Mouse (Mus musculus): ENCODE measurements around the gene Mindy1. TPM values are rescaled to one million over a fixed set of nuclear protein-coding genes. Genes with fewer than 3 reads are reported as not detected.

Mindy1 gene
- polyA plus RNA-seq, 1 experiment from 2014 or later = 42.5 TPM

DNA sequence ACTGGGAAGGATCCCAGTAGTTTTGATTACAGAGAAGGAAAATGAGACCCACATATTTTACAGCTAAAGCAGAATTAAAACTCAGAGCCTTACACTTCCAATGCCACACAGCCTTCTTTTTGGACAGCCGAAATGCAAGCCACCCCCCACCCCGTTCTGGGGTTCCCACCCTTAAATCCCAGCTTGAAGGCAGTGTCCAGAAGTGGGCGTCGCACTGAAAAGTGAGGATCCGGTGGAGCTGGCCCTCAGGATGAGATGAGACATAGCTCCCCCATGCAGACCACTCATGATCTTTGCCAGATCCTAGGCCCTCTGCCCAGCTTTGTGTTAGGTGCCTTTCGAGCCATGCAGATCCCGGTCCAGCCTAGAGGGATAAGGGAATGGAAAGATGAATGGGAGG is 39.6 kb upstream of the Mindy1 start, which contains the start of gene Gm128:
TSS of gene Gm128 (minus strand) at position 101 of the 400 bp plus-strand sequence.
- Histone ChIP-seq H3K4me3 (ENCODE audit: low read depth, low read length) (no peak within 1 kb of the TSS), H3K9me3 (replicated peaks; ENCODE audit: control insufficient read depth, low read length, poor library complexity, severe bottlenecking) (no peaks in the 10 kb centered on the region), H3K36me3 (ENCODE audit: control insufficient read depth, insufficient read depth, low read length) (peaks cover 10% of the 10 kb centered on the region), H3K4me1 (ENCODE audit: control insufficient read depth, insufficient read depth, low read length) (no peaks in the 10 kb centered on the region), H3K9ac (ENCODE audit: low read depth, low read length) (no peak within 1 kb of the TSS), H3K27ac (ENCODE audit: low read length) (no peak within 1 kb of the TSS), H3K27me3 (ENCODE audit: control insufficient read depth, insufficient read depth, low read depth, low read length) (no peaks in the 10 kb centered on the region), H3K4me2 (ENCODE audit: low read length) (no peak within 1 kb of the TSS)
- 71% methylated on average over 7 of the region's 7 CpGs for WGBS
- ATAC-seq = no peak

DNA sequence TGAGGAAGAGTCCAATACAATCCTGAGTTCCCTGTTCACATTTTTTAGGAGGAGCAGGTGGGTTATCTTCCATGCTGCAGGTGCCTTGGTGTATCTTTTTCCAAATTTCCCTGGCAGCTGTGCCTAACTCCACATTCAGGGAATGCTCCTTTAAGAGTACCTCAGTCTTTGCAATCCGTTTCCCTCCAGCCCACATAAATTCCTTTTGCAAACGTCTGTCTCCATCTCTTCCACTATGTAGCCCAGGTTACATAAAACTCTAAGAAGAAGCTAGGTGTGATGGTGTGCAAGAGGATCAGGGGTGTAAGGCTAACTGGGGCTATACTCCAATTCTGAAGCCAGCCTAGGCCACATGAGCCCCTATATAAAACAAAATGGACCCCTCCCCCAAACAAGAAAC is 38.1 kb upstream of the Mindy1 start:
- no peaks in the 10 kb centered on the region for H3K4me1 ChIP-seq (ENCODE audit: control insufficient read depth, insufficient read depth, low read length)
- H3K4me3 ChIP-seq (ENCODE audit: low read depth, low read length) = no peak overlapping the region
- H3K9me3 ChIP-seq (replicated peaks; ENCODE audit: control insufficient read depth, low read length, poor library complexity, severe bottlenecking) = no peaks in the 10 kb centered on the region
- H3K9ac ChIP-seq (ENCODE audit: low read depth, low read length) = no peak overlapping the region
- H3K27me3 ChIP-seq (ENCODE audit: control insufficient read depth, insufficient read depth, low read depth, low read length) = no peaks in the 10 kb centered on the region
- 85% methylated on average over 2 of the region's 2 CpGs for WGBS
- no peak for ATAC-seq
- no peak overlapping the region for H3K27ac ChIP-seq (ENCODE audit: low read length)
- H3K36me3 ChIP-seq (ENCODE audit: control insufficient read depth, insufficient read depth, low read length) = no peaks in the 10 kb centered on the region
- no peak overlapping the region for H3K4me2 ChIP-seq (ENCODE audit: low read length)

DNA sequence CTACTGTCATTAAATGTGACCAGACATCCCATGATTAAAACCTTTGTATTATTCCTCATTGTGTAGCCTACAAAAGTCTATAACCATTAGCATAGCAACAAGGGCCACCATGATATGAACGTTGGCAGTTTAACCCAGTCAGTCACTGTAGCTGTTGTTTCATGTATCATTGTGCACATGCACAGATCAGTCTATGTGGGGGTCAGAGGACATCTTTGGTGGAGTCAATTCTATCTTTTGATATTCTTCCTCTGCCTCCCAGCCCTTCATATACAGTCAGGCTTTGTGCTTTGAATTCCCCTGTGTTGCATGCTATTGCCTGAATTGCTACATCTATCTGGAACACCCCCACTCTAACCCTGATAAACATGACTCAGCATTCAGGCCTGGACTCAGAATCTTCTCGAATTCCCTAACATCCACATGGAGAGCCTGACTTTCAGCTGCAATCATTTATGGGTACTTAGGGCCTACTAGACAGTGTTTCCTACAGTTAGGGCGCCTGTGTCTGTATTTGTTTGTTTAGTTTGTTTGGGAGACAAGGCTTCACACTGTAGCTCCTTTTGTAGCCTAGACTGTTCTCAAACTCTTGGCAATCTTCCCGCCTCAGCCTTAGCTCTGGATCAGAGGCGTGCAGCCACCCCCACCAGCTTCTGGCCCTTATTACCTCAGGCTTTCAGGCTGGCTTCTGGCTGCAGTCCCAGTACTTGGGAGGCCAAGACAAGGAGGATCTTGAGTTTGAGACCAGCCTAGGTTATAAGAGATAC is 34.5 kb upstream of the Mindy1 start:
- Histone ChIP-seq H3K9ac (ENCODE audit: low read depth, low read length) (no peak overlapping the region), H3K36me3 (ENCODE audit: control insufficient read depth, insufficient read depth, low read length) (no peaks in the 10 kb centered on the region), H3K4me2 (ENCODE audit: low read length) (no peak overlapping the region), H3K4me3 (ENCODE audit: low read depth, low read length) (no peak overlapping the region), H3K4me1 (ENCODE audit: control insufficient read depth, insufficient read depth, low read length) (no peaks in the 10 kb centered on the region), H3K9me3 (replicated peaks; ENCODE audit: control insufficient read depth, low read length, poor library complexity, severe bottlenecking) (no peaks in the 10 kb centered on the region), H3K27ac (ENCODE audit: low read length) (no peak overlapping the region), H3K27me3 (ENCODE audit: control insufficient read depth, insufficient read depth, low read depth, low read length) (no peaks in the 10 kb centered on the region)
- no peak for ATAC-seq
- WGBS = 78% methylated on average over 5 of the region's 5 CpGs

DNA sequence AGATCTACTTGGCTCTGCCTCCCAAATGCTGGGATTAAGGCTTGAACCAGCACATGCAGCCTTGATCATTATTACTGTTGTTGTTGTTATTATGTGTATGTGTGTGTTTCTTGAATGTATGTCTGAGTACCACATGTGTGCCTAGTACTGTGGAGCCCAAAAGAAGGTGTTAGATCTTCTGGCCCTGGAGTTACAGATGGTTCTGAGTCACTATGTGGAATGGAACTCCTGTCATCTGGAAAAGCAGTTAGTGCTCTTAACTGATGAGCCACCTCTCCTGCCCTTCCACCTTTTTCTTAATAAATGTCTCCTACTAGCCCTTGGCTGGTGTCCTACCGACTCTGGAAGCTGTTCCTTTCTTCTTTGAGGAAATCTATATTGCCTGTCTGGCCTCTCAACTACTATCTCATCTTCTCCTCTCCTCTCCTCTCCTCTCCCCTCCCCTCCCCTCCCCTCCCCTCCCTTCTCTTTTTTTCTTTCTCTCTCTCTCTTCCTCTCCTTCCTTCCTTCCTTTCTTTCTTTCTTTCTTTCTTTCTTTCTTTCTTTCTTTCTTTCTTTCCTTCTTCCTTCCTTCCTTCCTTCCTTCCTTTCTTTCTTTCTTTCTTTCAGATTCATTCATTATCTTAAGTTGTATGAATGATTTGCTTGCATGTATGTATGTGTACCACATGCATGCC is 33.3 kb upstream of the Mindy1 start:
- Histone ChIP-seq H3K36me3 (ENCODE audit: control insufficient read depth, insufficient read depth, low read length) (no peaks in the 10 kb centered on the region), H3K4me1 (ENCODE audit: control insufficient read depth, insufficient read depth, low read length) (no peaks in the 10 kb centered on the region), H3K4me3 (ENCODE audit: low read depth, low read length) (no peak overlapping the region), H3K9ac (ENCODE audit: low read depth, low read length) (no peak overlapping the region), H3K9me3 (replicated peaks; ENCODE audit: control insufficient read depth, low read length, poor library complexity, severe bottlenecking) (no peaks in the 10 kb centered on the region), H3K4me2 (ENCODE audit: low read length) (no peak overlapping the region), H3K27me3 (ENCODE audit: control insufficient read depth, insufficient read depth, low read depth, low read length) (no peaks in the 10 kb centered on the region), H3K27ac (ENCODE audit: low read length) (no peak overlapping the region)
- no peak for ATAC-seq
- 74% methylated on average over 1 of the region's 1 CpGs for WGBS

DNA sequence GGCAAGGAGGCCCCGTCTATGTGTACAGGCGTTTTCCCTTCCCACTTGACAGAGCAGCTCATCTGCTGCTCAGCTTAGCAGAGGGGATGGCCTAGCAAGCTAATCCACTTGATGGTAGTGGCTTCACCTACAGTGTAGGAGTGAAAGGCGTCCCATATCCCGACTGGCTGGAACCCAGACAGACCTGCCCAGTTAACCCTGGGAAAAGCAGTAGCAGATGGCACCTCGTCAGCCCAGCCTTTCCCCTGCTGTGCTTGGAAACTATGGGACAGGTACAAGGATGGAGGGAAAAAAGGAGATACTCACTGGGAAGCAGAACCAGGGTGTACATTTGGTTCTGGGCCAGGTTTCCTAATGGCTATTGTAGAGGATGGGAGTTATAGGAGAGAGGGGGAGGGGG is 30.8 kb upstream of the Mindy1 start:
- H3K4me2 ChIP-seq (ENCODE audit: low read length) = no peak overlapping the region
- H3K9ac ChIP-seq (ENCODE audit: low read depth, low read length) = no peak overlapping the region
- H3K27ac ChIP-seq (ENCODE audit: low read length) = no peak overlapping the region
- whole genome bisulfite sequencing = 82% methylated on average over 5 of the region's 5 CpGs
- no peaks in the 10 kb centered on the region for H3K27me3 ChIP-seq (ENCODE audit: control insufficient read depth, insufficient read depth, low read depth, low read length)
- no peak overlapping the region for H3K4me3 ChIP-seq (ENCODE audit: low read depth, low read length)
- no peak for ATAC-seq
- no peaks in the 10 kb centered on the region for H3K4me1 ChIP-seq (ENCODE audit: control insufficient read depth, insufficient read depth, low read length)
- no peaks in the 10 kb centered on the region for H3K9me3 ChIP-seq (replicated peaks; ENCODE audit: control insufficient read depth, low read length, poor library complexity, severe bottlenecking)
- peaks cover 7% of the 10 kb centered on the region for H3K36me3 ChIP-seq (ENCODE audit: control insufficient read depth, insufficient read depth, low read length)

DNA sequence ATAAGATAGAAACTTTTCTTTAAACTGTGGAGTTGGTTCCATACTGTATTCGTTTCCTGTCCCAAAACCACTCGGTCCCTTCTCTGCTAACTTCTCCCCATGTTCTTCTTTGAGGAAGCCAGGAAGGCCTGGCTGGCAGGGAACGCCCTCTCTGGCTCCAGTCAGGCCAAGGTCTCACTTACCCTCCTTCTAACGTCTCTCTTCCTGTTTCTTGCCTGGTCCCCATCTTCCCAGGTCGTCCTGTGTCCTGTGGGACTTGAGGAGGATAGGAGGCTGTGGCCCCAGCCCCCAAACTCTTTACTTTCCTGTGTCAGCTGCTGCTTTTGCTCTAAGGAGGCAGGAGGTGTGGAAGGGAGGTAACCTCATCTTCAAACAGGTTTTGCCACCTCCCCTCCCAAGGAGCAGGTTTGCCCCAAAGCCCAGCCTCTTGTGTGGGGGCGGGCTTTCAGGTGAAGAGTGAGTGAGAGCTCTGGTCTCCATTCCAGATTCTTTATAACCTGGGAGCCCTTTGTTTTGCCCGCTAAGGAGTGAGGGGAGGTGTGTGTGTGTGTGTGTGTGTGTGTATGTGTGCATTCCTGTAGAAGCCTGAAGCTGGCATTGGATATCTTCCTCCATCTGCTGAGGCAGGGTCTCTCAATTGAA is 30.2 kb upstream of the Mindy1 start, which contains the start of gene Bnipl:
TSS of gene Bnipl (minus strand) at position 411 of the 642 bp plus-strand sequence.
- Histone ChIP-seq H3K27me3 (ENCODE audit: control insufficient read depth, insufficient read depth, low read depth, low read length) (no peaks in the 10 kb centered on the region), H3K4me2 (ENCODE audit: low read length) (no peak within 1 kb of the TSS), H3K9me3 (replicated peaks; ENCODE audit: control insufficient read depth, low read length, poor library complexity, severe bottlenecking) (no peaks in the 10 kb centered on the region), H3K9ac (ENCODE audit: low read depth, low read length) (no peak within 1 kb of the TSS), H3K36me3 (ENCODE audit: control insufficient read depth, insufficient read depth, low read length) (peaks cover 9% of the 10 kb centered on the region), H3K4me1 (ENCODE audit: control insufficient read depth, insufficient read depth, low read length) (no peaks in the 10 kb centered on the region), H3K4me3 (ENCODE audit: low read depth, low read length) (no peak within 1 kb of the TSS), H3K27ac (ENCODE audit: low read length) (no peak within 1 kb of the TSS)
- 60% methylated on average over 7 of the region's 7 CpGs for WGBS
- no peak for ATAC-seq

DNA sequence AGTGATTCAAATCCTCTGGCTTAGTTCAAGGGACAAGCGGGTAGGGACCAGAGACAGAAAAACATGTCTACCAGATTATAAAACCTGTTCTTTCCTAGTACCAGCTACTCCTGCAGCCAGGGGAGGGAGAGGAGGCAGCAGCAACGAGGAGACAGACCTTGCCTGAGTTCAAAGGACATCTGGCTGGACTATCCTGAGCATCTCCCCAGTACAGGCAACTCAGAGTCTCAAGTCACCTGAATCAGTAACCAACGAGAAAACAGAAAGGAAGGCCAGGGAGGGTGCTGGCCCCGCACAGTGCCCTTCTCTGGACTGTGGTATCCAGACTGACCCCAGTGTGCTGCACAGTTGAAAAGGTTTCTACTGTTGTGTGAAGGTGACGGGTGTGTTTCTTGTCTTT is 24.2 kb upstream of the Mindy1 start:
- no peak overlapping the region for H3K27ac ChIP-seq (ENCODE audit: low read length)
- WGBS = 91% methylated on average over 5 of the region's 5 CpGs
- no peaks in the 10 kb centered on the region for H3K9me3 ChIP-seq (replicated peaks; ENCODE audit: control insufficient read depth, low read length, poor library complexity, severe bottlenecking)
- no peaks in the 10 kb centered on the region for H3K4me1 ChIP-seq (ENCODE audit: control insufficient read depth, insufficient read depth, low read length)
- H3K4me2 ChIP-seq (ENCODE audit: low read length) = no peak overlapping the region
- ATAC-seq = no peak
- peaks cover 31% of the 10 kb centered on the region for H3K36me3 ChIP-seq (ENCODE audit: control insufficient read depth, insufficient read depth, low read length)
- no peaks in the 10 kb centered on the region for H3K27me3 ChIP-seq (ENCODE audit: control insufficient read depth, insufficient read depth, low read depth, low read length)
- no peak overlapping the region for H3K4me3 ChIP-seq (ENCODE audit: low read depth, low read length)
- H3K9ac ChIP-seq (ENCODE audit: low read depth, low read length) = no peak overlapping the region

DNA sequence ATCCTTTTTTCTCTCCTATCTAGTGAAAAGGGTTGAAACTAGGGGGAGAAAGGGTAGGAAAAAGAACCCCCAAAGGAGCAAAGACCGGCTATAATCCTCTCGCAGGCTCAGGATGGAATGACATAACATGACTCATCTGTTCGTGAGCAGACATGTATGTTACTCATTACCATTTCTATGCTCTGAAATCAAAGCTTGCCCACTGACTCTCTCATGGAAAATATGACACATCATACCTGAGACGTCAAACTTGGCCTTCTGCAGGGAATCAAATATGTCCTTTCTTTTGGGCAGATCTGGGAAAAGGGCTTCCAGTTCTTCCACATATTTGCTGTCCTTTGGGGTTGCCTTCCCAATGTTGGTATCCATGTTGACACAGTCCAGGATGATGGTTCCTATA is 19.2 kb upstream of the Mindy1 start:
- no peak overlapping the region for H3K4me3 ChIP-seq (ENCODE audit: low read depth, low read length)
- H3K9me3 ChIP-seq (replicated peaks; ENCODE audit: control insufficient read depth, low read length, poor library complexity, severe bottlenecking) = no peaks in the 10 kb centered on the region
- H3K4me1 ChIP-seq (ENCODE audit: control insufficient read depth, insufficient read depth, low read length) = no peaks in the 10 kb centered on the region
- no peak overlapping the region for H3K4me2 ChIP-seq (ENCODE audit: low read length)
- no peaks in the 10 kb centered on the region for H3K27me3 ChIP-seq (ENCODE audit: control insufficient read depth, insufficient read depth, low read depth, low read length)
- H3K9ac ChIP-seq (ENCODE audit: low read depth, low read length) = no peak overlapping the region
- peaks cover 47% of the 10 kb centered on the region for H3K36me3 ChIP-seq (ENCODE audit: control insufficient read depth, insufficient read depth, low read length)
- no peak overlapping the region for H3K27ac ChIP-seq (ENCODE audit: low read length)
- WGBS = 95% methylated on average over 4 of the region's 4 CpGs
- no peak for ATAC-seq
